In the genomic region with DNA sequence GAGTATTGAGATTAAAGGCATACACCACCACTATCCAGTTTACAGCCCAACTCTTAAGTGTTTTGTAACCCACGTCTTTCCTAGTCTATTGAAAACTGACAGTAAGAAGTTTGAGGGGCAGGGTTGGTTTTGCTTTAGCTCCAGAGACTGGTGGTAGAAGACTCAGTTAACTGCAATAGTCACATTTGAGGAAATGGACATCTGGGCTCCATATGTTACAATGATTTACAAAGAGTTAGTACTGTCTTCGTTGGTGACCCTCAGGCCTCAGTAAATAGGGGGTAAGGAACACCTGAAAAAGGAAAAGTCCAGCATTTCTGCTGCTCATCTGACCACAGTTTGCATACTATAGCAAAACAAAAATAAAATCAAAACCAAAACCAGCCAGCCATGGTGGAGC, we compare ENCODE assay signal across 31 mouse cellular contexts.
DNase-seq lines count a peak whose midpoint lies in the region; ATAC-seq and TF ChIP-seq lines count a peak whose summit lies in the region.
"Had no signal": no experiment of that assay in that cellular context is flagged by ENCODE, and none has a peak within 500 bp of the region (broad histone marks: within the 10 kb centered on the region; RNA-seq: fewer than 3 reads in every experiment).

No protein-coding gene starts in this region.

- no peak overlapping the region for H3K4me3 ChIP-seq in kidney, postnatal 0 days (replicated peaks; ENCODE audit: low read depth, low read length)
- H3K4me3 ChIP-seq in embryonic facial prominence, embryonic 13.5 days, result no peak overlapping the region
- no peak overlapping the region for H3K4me3 ChIP-seq in limb, embryonic 10.5 days
- H3K4me3 ChIP-seq in stomach, embryonic 15.5 days (replicated peaks), result no peak overlapping the region
- H3K4me3 ChIP-seq: forebrain, embryonic 13.5 days; heart, embryonic 12.5 days; hindbrain, embryonic 13.5 days; liver, embryonic 15.5 days; midbrain, embryonic 10.5 days; midbrain, embryonic 15.5 days; neural tube, embryonic 15.5 days had no signal

- H3K9ac ChIP-seq in kidney, postnatal 0 days (ENCODE audit: low read depth, low read length), result no peak overlapping the region
- no peak overlapping the region for H3K9ac ChIP-seq in embryonic facial prominence, embryonic 13.5 days
- no peak overlapping the region for H3K9ac ChIP-seq in stomach, embryonic 15.5 days
- H3K9ac ChIP-seq: forebrain, embryonic 13.5 days; heart, embryonic 12.5 days; hindbrain, embryonic 13.5 days; liver, embryonic 15.5 days; lung, embryonic 14.5 days; midbrain, embryonic 15.5 days; neural tube, embryonic 15.5 days had no signal

- H3K27ac ChIP-seq in kidney, postnatal 0 days, result peak overlapping the region; percentile 31; the same call in 1 of the 2 replicates
- peak overlapping the region; percentile 48; the same call in 1 of the 2 replicates for H3K27ac ChIP-seq in embryonic facial prominence, embryonic 13.5 days
- H3K27ac ChIP-seq in limb, embryonic 10.5 days, result 0 out of 2 replicates have a peak overlapping the region, but pooled peaks have one; percentile 68
- 0 out of 2 replicates have a peak overlapping the region, but pooled peaks have one; percentile 6 for H3K27ac ChIP-seq in stomach, embryonic 15.5 days
- H3K27ac ChIP-seq: forebrain, embryonic 13.5 days; hindbrain, embryonic 13.5 days; liver, embryonic 15.5 days; midbrain, embryonic 10.5 days; midbrain, embryonic 15.5 days; neural tube, embryonic 15.5 days had no signal

- WGBS in kidney, postnatal 0 days, result 37% methylated on average over 2 of the region's 2 CpGs
- WGBS in embryonic facial prominence, embryonic 13.5 days, result 23% methylated on average over 2 of the region's 2 CpGs
- 11% methylated on average over 2 of the region's 2 CpGs for WGBS in limb, embryonic 10.5 days
- 54% methylated on average over 2 of the region's 2 CpGs for WGBS in stomach, embryonic 15.5 days

- no peak overlapping the region for H3K4me2 ChIP-seq in kidney, postnatal 0 days (ENCODE audit: low read length)
- H3K4me2 ChIP-seq in embryonic facial prominence, embryonic 13.5 days, result no peak overlapping the region
- H3K4me2 ChIP-seq in stomach, embryonic 15.5 days, result no peak overlapping the region
- H3K4me2 ChIP-seq: forebrain, embryonic 13.5 days; heart, embryonic 12.5 days; hindbrain, embryonic 13.5 days; liver, embryonic 15.5 days; lung, embryonic 14.5 days; midbrain, embryonic 15.5 days; neural tube, embryonic 15.5 days had no signal

- no peaks in the 10 kb centered on the region for H3K9me3 ChIP-seq in kidney, postnatal 0 days (replicated peaks; ENCODE audit: low read length)
- H3K9me3 ChIP-seq in embryonic facial prominence, embryonic 13.5 days, result no peaks in the 10 kb centered on the region
- H3K9me3 ChIP-seq in limb, embryonic 10.5 days (replicated peaks), result no peaks in the 10 kb centered on the region
- H3K9me3 ChIP-seq in stomach, embryonic 15.5 days, result no peaks in the 10 kb centered on the region
- H3K9me3 ChIP-seq: forebrain, embryonic 13.5 days; heart, embryonic 12.5 days; hindbrain, embryonic 13.5 days; liver, embryonic 15.5 days; midbrain, embryonic 10.5 days; midbrain, embryonic 15.5 days; neural tube, embryonic 15.5 days had no signal

- no peaks in the 10 kb centered on the region for H3K27me3 ChIP-seq in kidney, postnatal 0 days (ENCODE audit: insufficient read depth, low read length)
- no peaks in the 10 kb centered on the region for H3K27me3 ChIP-seq in embryonic facial prominence, embryonic 13.5 days
- no peaks in the 10 kb centered on the region for H3K27me3 ChIP-seq in limb, embryonic 10.5 days (ENCODE audit: low read depth, poor library complexity, severe bottlenecking)
- no peaks in the 10 kb centered on the region for H3K27me3 ChIP-seq in stomach, embryonic 15.5 days (replicated peaks)
- H3K27me3 ChIP-seq: forebrain, embryonic 13.5 days; heart, embryonic 12.5 days; hindbrain, embryonic 13.5 days; liver, embryonic 15.5 days; midbrain, embryonic 15.5 days; neural tube, embryonic 15.5 days had no signal

- H3K4me1 ChIP-seq in kidney, postnatal 0 days (replicated peaks; ENCODE audit: insufficient read depth, low read length), result peaks cover 8% of the 10 kb centered on the region
- peaks cover 48% of the 10 kb centered on the region for H3K4me1 ChIP-seq in embryonic facial prominence, embryonic 13.5 days
- H3K4me1 ChIP-seq in limb, embryonic 10.5 days, result peaks cover 57% of the 10 kb centered on the region
- H3K4me1 ChIP-seq in stomach, embryonic 15.5 days, result no peaks in the 10 kb centered on the region
- H3K4me1 ChIP-seq: forebrain, embryonic 13.5 days; liver, embryonic 15.5 days; neural tube, embryonic 15.5 days had no signal

- DNase-seq in kidney, postnatal 0 days (ENCODE audit: low spot score), result no peak
- DNase-seq in kidney, postnatal 4 days, result no peak
- DNase-seq in limb, embryonic 10.5 days (ENCODE audit: low spot score), result no peak
- DNase-seq in gastrocnemius, postnatal 14 days, result no peak
- DNase-seq in urinary bladder, adult 2 months (ENCODE audit: low spot score), result no peak
- DNase-seq: adrenal gland, adult 2 months; adrenal gland, postnatal 36 days; B cell, adult 2 months; cerebellum, adult 8-10 months; cerebellum, postnatal 25 days; gastrocnemius, postnatal 25 days; heart, adult 18-20 months; heart, postnatal 4 days; kidney, adult 9 months; kidney, postnatal 36 days; lung, postnatal 14 days; retina, postnatal 1 day; right cerebral cortex, postnatal 25 days; thymus, adult 2 months; thymus, postnatal 36 days had no signal

- ATAC-seq in kidney, postnatal 0 days (replicated peaks; ENCODE audit: low FRiP score, low read depth), result no peak
- ATAC-seq in embryonic facial prominence, embryonic 13.5 days (ENCODE audit: insufficient number of reproducible peaks, insufficient read depth, low FRiP score, low TSS enrichment, low read depth), result no peak
- no peak for ATAC-seq in stomach, embryonic 15.5 days (ENCODE audit: insufficient read depth, low FRiP score, low read depth)
- ATAC-seq: activated CD4-positive, CD25-positive, alpha-beta regulatory T cell, adult 4 months; forebrain, embryonic 13.5 days; midbrain, embryonic 15.5 days had no signal

- intact Hi-C loops in gastrocnemius, postnatal 14 days (cut with DNase I; ENCODE audit: low total_unique reads), result no loop called here

- no peak for TF ChIP-seq CTCF in kidney, postnatal 0 days (IDR thresholded peaks at IDR 0.05; ENCODE audit: low read depth)

- H3K36me3 ChIP-seq in kidney, postnatal 0 days (ENCODE audit: insufficient read depth, low read length), result no peaks in the 10 kb centered on the region
- peaks cover 12% of the 10 kb centered on the region for H3K36me3 ChIP-seq in embryonic facial prominence, embryonic 13.5 days
- peaks cover 28% of the 10 kb centered on the region for H3K36me3 ChIP-seq in limb, embryonic 10.5 days
- no peaks in the 10 kb centered on the region for H3K36me3 ChIP-seq in stomach, embryonic 15.5 days
- H3K36me3 ChIP-seq: liver, embryonic 15.5 days; midbrain, embryonic 15.5 days; neural tube, embryonic 15.5 days had no signal

Comparison
In these comparisons a context has a peak if more than half of its experiments do, and no peak if none do; other contexts are left out.
1. H3K27ac ChIP-seq: peak in every context shown above with its lines; median percentile 68 in limb, embryonic 10.5 days; 48 in embryonic facial prominence, embryonic 13.5 days; 31 in kidney, postnatal 0 days; 6 in stomach, embryonic 15.5 days.